Mouse (Mus musculus) left cerebral cortex, postnatal 10 days (tissue): ENCODE measurements around the gene Gm6993. TPM values are rescaled to one million over a fixed set of nuclear protein-coding genes. Genes with fewer than 3 reads are reported as not detected.
A peak's percentile ranks its signal among the peaks of the same experiment; 100 is the strongest.

Source experiments
- DNase-seq, 2 experiments: peaks; one replicate each; pipeline ENCODE4 v3.0.0; 2021 to 2022; ENCODE audit warnings: low spot score in 2 of 2, mixed read lengths in 1 of 2; ENCODE audit errors: extremely low spot score in 1 of 2
- intact Hi-C: fragments of 180-260 bp; cut with DNase I; formaldehyde crosslinking; loops from one replicate; pipeline ENCODE4 v1.15.1; 2025
- total RNA-seq, 2 experiments: library from RNA; stranded (reverse); gene quantifications; 2 replicates each; pipeline ENCODE4 v1.2.3; 2021

The Gm6993 gene
- total RNA-seq, 2 experiments from 2014 or later: not detected

- DNase-seq: no peak
- intact Hi-C loops: no loop called here
These were observed 3.5 kb upstream of the Gm6993 start for GRCm38 (mm10) chr12:31236861-31237595.

GRCm38 (mm10) chr12:31239031-31239583, 1.5 kb upstream of the Gm6993 start:
- intact Hi-C loops: no loop called here
- no peak for DNase-seq

- intact Hi-C loops: no loop called here
- no peak for DNase-seq
These were observed 772 bp upstream of the Gm6993 start for GRCm38 (mm10) chr12:31239798-31240197.

- intact Hi-C loops: no loop called here
- DNase-seq: no peak
These were observed 1.2 kb downstream of the Gm6993 start for GRCm38 (mm10) chr12:31241595-31242342.

- intact Hi-C loops: no loop called here
- no peak for DNase-seq
These were observed 3.4 kb downstream of the Gm6993 start for GRCm38 (mm10) chr12:31244001-31244400.

DNA sequence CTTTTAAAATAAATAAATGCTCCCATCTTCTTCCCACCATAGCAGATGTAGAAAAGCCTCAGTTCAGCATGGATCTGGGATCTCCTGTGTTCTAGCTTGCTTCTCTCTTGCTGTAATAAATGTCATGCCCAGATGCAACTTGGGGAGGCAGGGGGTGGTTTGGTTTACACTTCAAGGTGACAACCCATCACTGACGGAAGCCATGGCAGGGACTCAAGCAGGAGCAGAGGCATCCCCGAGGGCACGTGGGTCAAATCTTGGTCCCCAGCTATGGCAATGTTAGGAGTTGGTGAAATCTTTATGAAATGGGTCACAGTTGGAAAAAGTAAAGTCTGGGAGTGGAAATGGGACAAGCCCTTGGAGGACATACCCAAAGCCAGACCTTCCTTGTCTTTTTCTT, 4.1 kb downstream of the Gm6993 start:
- intact Hi-C loops: no loop called here
- DNase-seq: no peak

GRCm38 (mm10) chr12:31246153-31246552, 5.6 kb downstream of the Gm6993 start:
- no peak for DNase-seq
- intact Hi-C loops: no loop called here

DNA sequence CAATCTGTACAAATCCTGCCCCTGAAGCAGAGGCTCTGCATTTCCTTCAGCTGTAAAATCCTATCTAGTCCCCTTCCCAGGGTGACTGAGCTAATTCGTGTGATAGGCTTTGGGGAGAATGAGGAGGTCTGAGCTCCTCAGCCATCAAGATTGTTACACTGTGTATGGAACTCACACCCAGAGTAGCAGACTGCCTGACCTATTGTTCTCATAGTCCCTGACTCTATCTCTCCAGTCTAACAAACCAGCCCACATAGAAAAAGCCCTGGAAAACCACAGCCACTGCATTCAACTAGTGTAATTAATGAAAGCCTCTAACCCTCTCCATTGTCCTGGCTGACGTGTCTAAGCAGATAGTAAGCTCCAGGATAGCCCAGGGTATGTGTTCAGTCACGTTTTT, 6.0 kb downstream of the Gm6993 start:
- no peak for DNase-seq
- intact Hi-C loops: no loop called here

DNA sequence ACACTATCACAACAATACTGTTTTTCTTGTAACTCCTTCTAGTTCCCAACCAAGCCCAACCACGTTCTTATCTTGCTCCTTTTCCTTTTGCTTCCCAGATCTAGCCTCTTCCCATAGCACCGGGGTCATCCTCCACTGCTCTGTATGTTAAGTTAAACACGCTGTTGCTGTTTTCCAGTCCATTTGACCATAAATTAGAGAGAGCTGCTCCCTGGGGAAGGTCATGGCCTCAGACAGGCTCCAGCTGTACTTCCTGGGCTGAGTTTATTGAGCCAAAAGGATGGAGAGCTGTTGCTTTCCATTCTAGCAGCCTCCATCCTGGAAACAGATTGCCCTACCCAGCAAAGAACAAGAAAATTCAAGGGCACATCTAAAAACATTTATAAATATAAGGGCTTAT, 7.6 kb downstream of the Gm6993 start:
- intact Hi-C loops: no loop called here

DNA sequence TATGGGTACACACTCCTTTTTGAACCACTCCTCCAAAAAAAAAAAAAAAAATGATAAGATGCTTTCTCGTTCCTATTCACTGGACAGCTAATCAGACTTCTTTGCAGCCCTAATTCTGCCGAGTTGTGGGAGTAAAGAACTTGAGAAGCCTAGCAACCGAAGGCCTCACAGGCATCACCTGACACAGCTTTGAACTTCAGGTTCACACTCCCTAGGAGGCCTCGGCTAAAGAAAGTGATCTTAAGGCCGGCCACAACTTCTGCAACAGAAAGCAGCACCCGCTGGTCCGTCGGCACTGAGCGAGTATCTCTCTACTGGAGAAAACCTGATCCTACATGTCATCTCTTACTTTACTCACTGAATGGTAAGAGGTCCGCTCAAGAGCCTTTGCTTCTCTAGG, 8.1 kb downstream of the Gm6993 start:
- intact Hi-C loops: no loop called here
- no peak for DNase-seq

More for the DNA sequence above, 7.6 kb downstream of the Gm6993 start:
- DNase-seq: no peak

- DNase-seq: no peak
- intact Hi-C loops: no loop called here
These were observed 11.7 kb downstream of the Gm6993 start for GRCm38 (mm10) chr12:31252259-31252658.

DNA sequence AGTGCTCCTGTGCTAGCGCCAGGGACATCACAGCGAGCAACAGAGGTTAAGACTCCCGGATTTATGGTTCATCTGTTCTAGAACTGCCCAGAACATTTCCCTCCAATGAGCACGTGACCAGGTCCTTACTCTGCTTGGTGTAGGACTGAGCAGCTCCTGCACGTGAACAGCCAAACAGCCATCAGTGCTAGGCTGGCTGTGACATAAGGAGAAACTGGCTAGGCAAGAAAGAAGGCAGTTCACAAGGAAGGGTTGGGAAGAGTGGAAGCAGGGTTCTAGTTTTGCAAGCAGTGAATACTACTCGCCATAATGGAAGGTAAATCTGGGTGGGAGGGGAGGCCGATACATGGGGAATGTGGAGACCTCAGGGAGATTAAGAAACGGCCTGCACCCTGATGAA, 14.4 kb downstream of the Gm6993 start:
- intact Hi-C loops: no loop called here

DNA sequence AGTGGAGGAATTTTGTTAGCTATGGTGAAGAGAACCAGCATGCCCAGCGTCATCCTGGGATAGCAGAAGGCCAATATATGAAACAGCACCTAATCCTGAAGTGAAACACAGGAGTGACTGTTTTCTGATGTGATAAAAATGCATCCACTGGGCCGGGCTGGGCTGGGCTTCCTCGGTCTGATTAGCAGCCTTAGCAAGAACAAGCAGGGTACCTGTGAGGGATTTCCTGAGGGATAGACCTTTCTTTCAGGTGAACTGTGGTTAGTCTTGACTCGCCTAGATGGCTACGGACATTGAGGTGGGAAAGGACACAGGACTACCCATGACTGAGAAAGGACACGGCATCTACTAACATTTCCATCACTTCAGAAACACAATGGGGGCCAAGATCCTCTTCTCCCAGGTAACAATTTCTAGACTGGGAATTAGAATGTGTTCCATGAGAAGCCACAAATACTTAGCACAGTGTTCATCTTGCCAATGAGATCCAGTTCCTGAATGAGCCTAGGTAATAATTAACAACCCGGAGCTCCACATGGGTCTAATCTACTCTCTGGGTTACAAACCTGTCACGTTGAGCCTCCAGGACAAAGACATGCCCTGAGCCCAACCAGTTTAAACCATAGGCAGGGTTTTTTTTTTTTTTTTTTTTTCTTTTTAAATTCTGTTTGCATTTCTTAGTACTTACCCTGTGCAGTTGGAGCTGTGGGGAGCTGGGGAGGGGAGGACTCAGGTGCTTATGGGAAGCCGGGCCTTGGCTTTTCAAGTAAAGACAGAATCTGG, 15.7 kb downstream of the Gm6993 start:
- DNase-seq: no peak
- intact Hi-C loops: no loop called here

More for the DNA sequence above, 14.4 kb downstream of the Gm6993 start:
- no peak for DNase-seq

DNA sequence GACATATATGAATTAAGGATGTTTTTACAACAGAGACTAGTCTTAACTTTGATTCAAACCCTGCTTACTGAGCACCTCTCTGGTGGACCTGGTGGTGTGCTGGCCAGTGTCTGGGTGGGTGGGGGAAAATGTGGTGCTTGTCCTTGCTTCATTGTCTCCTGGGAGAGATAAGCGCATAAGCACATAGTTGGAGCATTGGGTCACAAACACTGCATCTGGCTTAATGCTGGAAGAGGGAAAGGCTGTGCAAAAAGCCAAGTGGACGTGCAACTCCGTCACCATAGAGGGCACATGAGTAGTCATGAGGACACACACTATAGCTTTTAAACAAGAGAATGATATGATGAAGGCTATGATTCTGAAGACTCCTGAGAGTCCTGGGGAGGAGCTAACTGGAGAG, 21.3 kb downstream of the Gm6993 start:
- intact Hi-C loops: no loop called here

DNA sequence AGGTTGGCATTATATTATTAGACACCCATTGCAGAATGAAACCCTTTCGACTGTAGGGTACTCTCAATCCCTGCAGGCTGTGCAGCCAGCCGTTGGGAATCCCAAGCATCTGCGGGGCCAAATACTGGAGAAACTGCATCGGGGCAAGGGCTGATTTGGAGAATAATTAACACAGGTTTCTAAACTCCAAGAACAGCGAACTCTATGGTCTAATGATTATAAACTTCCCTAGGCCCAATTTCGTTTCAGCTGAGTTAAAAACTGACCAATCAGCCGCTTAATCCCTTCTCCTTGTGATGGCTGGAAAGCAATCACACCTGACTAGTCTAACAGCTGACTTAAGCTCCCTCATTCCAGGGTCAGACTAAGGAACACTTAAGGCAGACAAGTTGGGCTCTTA, 23.4 kb downstream of the Gm6993 start:
- DNase-seq: no peak
- intact Hi-C loops: no loop called here

More for the DNA sequence above, 21.3 kb downstream of the Gm6993 start:
- DNase-seq: no peak

DNA sequence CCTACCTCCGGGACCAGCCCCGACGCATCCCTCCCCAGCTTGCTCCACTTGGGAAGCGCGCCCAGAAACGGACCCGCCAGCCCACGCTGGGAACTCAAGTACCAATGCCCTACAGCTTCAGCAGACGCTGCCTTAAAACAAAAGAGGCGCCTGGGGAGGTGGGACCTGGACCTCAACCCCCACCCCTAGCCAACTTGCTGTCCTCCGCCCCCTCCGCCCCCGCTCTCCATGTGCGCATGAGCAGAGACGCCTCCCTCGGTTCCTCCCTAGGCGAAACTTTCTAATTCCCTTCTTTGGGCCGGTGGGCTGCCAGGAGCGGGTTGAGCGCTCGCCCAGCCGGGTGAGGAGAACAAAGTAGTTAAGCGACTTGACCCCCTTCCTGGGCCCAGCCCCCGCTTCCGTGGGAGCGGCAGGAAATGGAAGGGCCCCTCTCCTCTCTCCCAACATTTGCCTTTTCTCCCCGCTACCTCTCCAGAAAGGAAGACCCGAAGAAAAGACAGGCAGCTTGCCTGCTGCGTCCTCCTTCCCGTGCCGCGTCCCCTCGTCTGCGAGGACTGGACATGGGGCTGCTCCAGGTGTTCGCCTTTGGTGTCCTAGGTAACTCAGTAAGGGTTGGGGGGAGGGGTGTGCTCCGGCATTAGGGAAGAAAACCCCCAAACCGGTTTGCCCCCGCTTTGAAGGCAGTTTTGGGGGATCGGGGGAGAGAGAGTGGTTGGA, 24.6 kb downstream of the Gm6993 start, which contains the start of gene Lamb1:
Lamb1 (plus strand) TSS at position 230 of the 717 bp plus-strand sequence.
- DNase-seq: peak in 1 of 2 experiments; percentile 81
- intact Hi-C loops: loop anchor here (5.0 kb wide), 1 partner anchor 98 kb away; no protein-coding TSS in a partner anchor

- intact Hi-C loops: loop anchor here (5.0 kb wide), 1 partner anchor 99 kb away; no protein-coding TSS in a partner anchor
- peak in 1 of 2 experiments; percentile 43 for DNase-seq
These were observed 25.3 kb downstream of the Gm6993 start for GRCm38 (mm10) chr12:31265722-31266431.

- intact Hi-C loops: loop anchor here (5.0 kb wide), 1 partner anchor 99 kb away; no protein-coding TSS in a partner anchor
- DNase-seq: peak in 1 of 2 experiments; percentile 43
These were observed 26.1 kb downstream of the Gm6993 start for GRCm38 (mm10) chr12:31266686-31267085.
